22 mouse cellular contexts compared by ENCODE assay signal in the genomic region with DNA sequence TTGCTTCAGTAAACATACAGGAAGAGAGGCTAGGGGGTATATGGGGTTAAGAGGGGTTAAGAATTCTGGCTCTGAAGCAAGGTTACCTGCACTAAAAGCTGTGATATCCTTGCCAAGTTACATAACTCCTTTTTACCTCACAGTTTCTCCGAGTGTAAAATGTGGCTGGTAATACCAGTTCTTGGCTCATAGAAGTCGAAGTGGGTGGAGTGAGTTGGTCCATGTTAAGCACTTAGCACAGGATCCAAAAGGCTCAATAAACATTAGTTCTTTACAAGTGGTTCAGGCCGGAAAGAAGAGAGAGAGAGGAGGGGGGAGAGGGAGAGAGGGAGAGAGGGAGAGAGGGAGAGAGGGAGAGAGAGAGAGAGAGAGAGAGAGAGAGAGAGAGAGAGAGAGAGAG. TPM values are rescaled to one million over a fixed set of nuclear protein-coding genes. Genes with fewer than 3 reads are reported as not detected.
A peak's percentile ranks its signal among the peaks of the same experiment; 100 is the strongest.
DNase-seq lines count a peak whose midpoint lies in the region; ATAC-seq lines count a peak whose summit lies in the region.
"Had no signal": no experiment of that assay in that cellular context is flagged by ENCODE, and none has a peak within 500 bp of the region (broad histone marks: within the 10 kb centered on the region; RNA-seq: fewer than 3 reads in every experiment).

No protein-coding gene starts in this region.

- ATAC-seq in hindbrain, embryonic 11.5 days (ENCODE audit: low FRiP score): no peak
- no peak for ATAC-seq in hindbrain, embryonic 12.5 days (ENCODE audit: low FRiP score)
- peak; percentile 81 for ATAC-seq in lung, embryonic 16.5 days (ENCODE audit: low read depth)
- ATAC-seq: activated CD4-positive, CD25-positive, alpha-beta regulatory T cell, adult 4 months; forebrain, embryonic 14.5 days; hindbrain, embryonic 16.5 days had no signal

- DNase-seq in hindbrain, embryonic 11.5 days (ENCODE audit: low spot score): peak; percentile 11
- DNase-seq in lung, postnatal 10 days: no peak
- peak; percentile 25 for DNase-seq in limb, embryonic 10.5 days (ENCODE audit: low spot score)
- DNase-seq in lung, postnatal 25 days (ENCODE audit: low spot score): peak; percentile 23
- no peak for DNase-seq in gastrocnemius, postnatal 4 days (ENCODE audit: low spot score in 2 of 2)
- no peak for DNase-seq in layer of hippocampus, adult 18-20 months (ENCODE audit: low spot score in 2 of 2)
- DNase-seq: adrenal gland, adult 8-10 months; adrenal gland, postnatal 25 days; cerebellum, adult 11-12 months; cerebellum, adult 9-10 months; cerebellum, postnatal 14 days; gastrocnemius, postnatal 25 days; heart, adult 11 months; heart, postnatal 14 days; heart, postnatal 4 days had no signal

- no peaks in the 10 kb centered on the region; the same call in 1 of the 2 replicates for H3K4me1 ChIP-seq in hindbrain, embryonic 11.5 days (replicated peaks; ENCODE audit: control insufficient read depth, insufficient read depth, low read length)
- H3K4me1 ChIP-seq in hindbrain, embryonic 12.5 days: no peaks in the 10 kb centered on the region; the same call in 1 of the 2 replicates
- peaks cover 8% of the 10 kb centered on the region; the same call in 1 of the 2 replicates for H3K4me1 ChIP-seq in lung, embryonic 16.5 days (replicated peaks; ENCODE audit: control insufficient read depth, insufficient read depth, low read length)
- H3K4me1 ChIP-seq in limb, embryonic 10.5 days: peaks cover 79% of the 10 kb centered on the region

- H3K9me3 ChIP-seq in hindbrain, embryonic 11.5 days (ENCODE audit: control insufficient read depth, low read length): no peaks in the 10 kb centered on the region
- H3K9me3 ChIP-seq in hindbrain, embryonic 12.5 days (replicated peaks): no peaks in the 10 kb centered on the region
- no peaks in the 10 kb centered on the region for H3K9me3 ChIP-seq in lung, embryonic 16.5 days (ENCODE audit: control insufficient read depth, low read length)
- H3K9me3 ChIP-seq in limb, embryonic 10.5 days (replicated peaks): no peaks in the 10 kb centered on the region
- H3K9me3 ChIP-seq: heart, embryonic 13.5 days; hindbrain, embryonic 13.5 days had no signal

- H3K27ac ChIP-seq in hindbrain, embryonic 11.5 days (ENCODE audit: low read depth, low read length): no peak overlapping the region
- no peak overlapping the region for H3K27ac ChIP-seq in hindbrain, embryonic 12.5 days
- no peak overlapping the region for H3K27ac ChIP-seq in lung, embryonic 16.5 days (ENCODE audit: low read length)
- peak overlapping the region; percentile 6; the same call in 1 of the 2 replicates for H3K27ac ChIP-seq in limb, embryonic 10.5 days
- H3K27ac ChIP-seq: heart, embryonic 13.5 days; hindbrain, embryonic 13.5 days had no signal

- no peak overlapping the region for H3K4me2 ChIP-seq in hindbrain, embryonic 11.5 days (replicated peaks; ENCODE audit: low read depth, low read length)
- H3K4me2 ChIP-seq in hindbrain, embryonic 12.5 days (replicated peaks): no peak overlapping the region
- no peak overlapping the region for H3K4me2 ChIP-seq in lung, embryonic 16.5 days (ENCODE audit: low read depth, low read length)
- H3K4me2 ChIP-seq: heart, embryonic 13.5 days; hindbrain, embryonic 13.5 days had no signal

- H3K27me3 ChIP-seq in hindbrain, embryonic 11.5 days (ENCODE audit: control insufficient read depth, insufficient read depth, low read length): peaks cover 96% of the 10 kb centered on the region
- peaks cover 99% of the 10 kb centered on the region for H3K27me3 ChIP-seq in hindbrain, embryonic 12.5 days
- H3K27me3 ChIP-seq in lung, embryonic 16.5 days (ENCODE audit: control insufficient read depth, insufficient read depth, low read depth, low read length): peaks cover 85% of the 10 kb centered on the region
- peaks cover 85% of the 10 kb centered on the region for H3K27me3 ChIP-seq in limb, embryonic 10.5 days (ENCODE audit: low read depth, poor library complexity, severe bottlenecking)

- no peaks in the 10 kb centered on the region for H3K36me3 ChIP-seq in hindbrain, embryonic 11.5 days (ENCODE audit: control insufficient read depth, insufficient read depth, low read length)
- H3K36me3 ChIP-seq in hindbrain, embryonic 12.5 days: no peaks in the 10 kb centered on the region
- no peaks in the 10 kb centered on the region for H3K36me3 ChIP-seq in lung, embryonic 16.5 days (ENCODE audit: control insufficient read depth, insufficient read depth, low read length)
- no peaks in the 10 kb centered on the region for H3K36me3 ChIP-seq in limb, embryonic 10.5 days
- H3K36me3 ChIP-seq: heart, embryonic 13.5 days; hindbrain, embryonic 13.5 days had no signal

- no peak overlapping the region for H3K9ac ChIP-seq in hindbrain, embryonic 11.5 days (ENCODE audit: low read depth, low read length)
- no peak overlapping the region for H3K9ac ChIP-seq in hindbrain, embryonic 12.5 days
- no peak overlapping the region for H3K9ac ChIP-seq in lung, embryonic 16.5 days (ENCODE audit: low read length)
- H3K9ac ChIP-seq: heart, embryonic 13.5 days; hindbrain, embryonic 13.5 days had no signal

- WGBS in hindbrain, embryonic 11.5 days: 13% methylated on average over 3 of the region's 3 CpGs
- WGBS in hindbrain, embryonic 12.5 days: 18% methylated on average over 3 of the region's 3 CpGs
- WGBS in lung, embryonic 16.5 days: 14% methylated on average over 3 of the region's 3 CpGs
- 18% methylated on average over 3 of the region's 3 CpGs for WGBS in limb, embryonic 10.5 days

- H3K4me3 ChIP-seq in hindbrain, embryonic 11.5 days (ENCODE audit: low read depth, low read length): no peak overlapping the region
- no peak overlapping the region for H3K4me3 ChIP-seq in hindbrain, embryonic 12.5 days
- no peak overlapping the region for H3K4me3 ChIP-seq in lung, embryonic 16.5 days (ENCODE audit: low read length)
- H3K4me3 ChIP-seq in limb, embryonic 10.5 days: no peak overlapping the region
- H3K4me3 ChIP-seq: heart, embryonic 13.5 days; hindbrain, embryonic 13.5 days had no signal

RNA-seq across cellular contexts. Expression of gene Tbx15, which starts 5.2 kb away (rescaled TPM):
- polyA plus RNA-seq in hindbrain, embryonic 11.5 days (2014; fragmentation: Nextera tagmentation; extraction: Ambion mirVana): 4.2 and 4.9 TPM in 2 replicates
- polyA plus RNA-seq in hindbrain, embryonic 12.5 days (2016; fragmentation: Nextera tagmentation; extraction: Ambion mirVana): 9.3 and 12.5 TPM in 2 replicates
- 0.24 and 0.47 TPM in 2 replicates for polyA plus RNA-seq in lung, embryonic 16.5 days (2015; fragmentation: Nextera tagmentation; extraction: Ambion mirVana)
- 25.8 and 41.2 TPM in 2 replicates for polyA plus RNA-seq in limb, embryonic 10.5 days (2016; fragmentation: Nextera tagmentation; extraction: Ambion mirVana)
- 100 to 1,000 TPM; 111 to 117 TPM for total RNA-seq in gastrocnemius, postnatal 4 days (2021)
- total RNA-seq in layer of hippocampus, adult 18-20 months (2021): under 1 TPM; 0.48 to 0.54 TPM
- polyA plus RNA-seq: activated CD4-positive, CD25-positive, alpha-beta regulatory T cell, adult 4 months had no signal

Comparison
In these comparisons a context has a peak if more than half of its experiments do, and no peak if none do; other contexts are left out.
1. DNase-seq: peak in hindbrain, embryonic 11.5 days (single experiment), limb, embryonic 10.5 days (single experiment) and lung, postnatal 25 days (single experiment); none in lung, postnatal 10 days (single experiment), gastrocnemius, postnatal 4 days (0 of 2) and layer of hippocampus, adult 18-20 months (0 of 2).